Comparison of ENCODE assay signal across 15 mouse cellular contexts in genomic region chr2:137413432-137413831, GRCm38 (mm10).
DNase-seq lines count a peak whose midpoint lies in the region; ATAC-seq and TF ChIP-seq lines count a peak whose summit lies in the region.
"Had no signal": no experiment of that assay in that cellular context is flagged by ENCODE, and none has a peak within 500 bp of the region (broad histone marks: within the 10 kb centered on the region; RNA-seq: fewer than 3 reads in every experiment).

No protein-coding gene starts in this region.

- intact Hi-C loops in heart, postnatal 10 days (cut with DNase I): no loop called here

- no peak for TF ChIP-seq CTCF in heart, postnatal 0 days (IDR thresholded peaks at IDR 0.05; ENCODE audit: low read depth)

- no peak overlapping the region for H3K9ac ChIP-seq in heart, postnatal 0 days (replicated peaks; ENCODE audit: low read depth, low read length)
- no peak overlapping the region for H3K9ac ChIP-seq in intestine, embryonic 14.5 days (ENCODE audit: low read length)
- H3K9ac ChIP-seq: forebrain, embryonic 15.5 days; liver, postnatal 0 days had no signal

- DNase-seq in heart, postnatal 0 days (ENCODE audit: low spot score): no peak
- no peak for DNase-seq in heart, postnatal 10 days
- DNase-seq in ES-CJ7 (ENCODE audit: low read depth, low spot score): peak; percentile 2
- no peak for DNase-seq in intestine, embryonic 14.5 days (ENCODE audit: low spot score)
- DNase-seq in lung, postnatal 25 days (ENCODE audit: low spot score): peak; percentile 46
- DNase-seq in natural killer cell, adult 2 months (ENCODE audit: low spot score in 2 of 2): no peak
- no peak for DNase-seq in midbrain, embryonic 10.5 days (ENCODE audit: low spot score)
- DNase-seq in gastrocnemius, adult 8-10 months (ENCODE audit: low spot score in 2 of 2): no peak
- DNase-seq: cerebellum, adult 18-20 months; gastrocnemius, postnatal 14 days; liver, postnatal 0 days; midbrain, embryonic 14.5 days; thymus, postnatal 4 days had no signal

- H3K27ac ChIP-seq in heart, postnatal 0 days (ENCODE audit: low read depth): no peak overlapping the region
- no peak overlapping the region for H3K27ac ChIP-seq in intestine, embryonic 14.5 days (ENCODE audit: low read depth)
- no peak overlapping the region for H3K27ac ChIP-seq in midbrain, embryonic 10.5 days (replicated peaks)
- H3K27ac ChIP-seq: forebrain, embryonic 15.5 days; layer of hippocampus, adult 2 months had no signal

- no peaks in the 10 kb centered on the region for H3K27me3 ChIP-seq in heart, postnatal 0 days (ENCODE audit: control insufficient read depth, insufficient read depth, low read length)
- H3K27me3 ChIP-seq in intestine, embryonic 14.5 days (replicated peaks; ENCODE audit: control insufficient read depth, insufficient read depth, low read length): no peaks in the 10 kb centered on the region
- no peaks in the 10 kb centered on the region for H3K27me3 ChIP-seq in midbrain, embryonic 10.5 days (ENCODE audit: low read depth, poor library complexity, severe bottlenecking)
- H3K27me3 ChIP-seq: forebrain, embryonic 15.5 days had no signal

- no peaks in the 10 kb centered on the region for H3K36me3 ChIP-seq in heart, postnatal 0 days (replicated peaks; ENCODE audit: control insufficient read depth, insufficient read depth, low read length)
- H3K36me3 ChIP-seq in intestine, embryonic 14.5 days (ENCODE audit: control insufficient read depth, insufficient read depth, low read length): no peaks in the 10 kb centered on the region
- no peaks in the 10 kb centered on the region for H3K36me3 ChIP-seq in midbrain, embryonic 10.5 days
- H3K36me3 ChIP-seq: forebrain, embryonic 15.5 days had no signal

- no peak overlapping the region for H3K4me2 ChIP-seq in heart, postnatal 0 days (ENCODE audit: low read depth, low read length)
- H3K4me2 ChIP-seq in intestine, embryonic 14.5 days (ENCODE audit: low read length): no peak overlapping the region
- H3K4me2 ChIP-seq: forebrain, embryonic 15.5 days had no signal

- 0 out of 2 replicates have a peak, but pooled peaks have one; percentile 41 for ATAC-seq in heart, postnatal 0 days (ENCODE audit: insufficient read depth, low read depth)
- ATAC-seq in intestine, embryonic 14.5 days (replicated peaks; ENCODE audit: low FRiP score, low TSS enrichment, low read depth): peak; percentile 55; the same call in 1 of the 2 replicates
- ATAC-seq: forebrain, embryonic 15.5 days; liver, postnatal 0 days had no signal

- H3K9me3 ChIP-seq in heart, postnatal 0 days (replicated peaks; ENCODE audit: control insufficient read depth, low read length): no peaks in the 10 kb centered on the region
- H3K9me3 ChIP-seq in intestine, embryonic 14.5 days (ENCODE audit: control insufficient read depth, low read length): no peaks in the 10 kb centered on the region
- no peaks in the 10 kb centered on the region for H3K9me3 ChIP-seq in midbrain, embryonic 10.5 days (replicated peaks)
- H3K9me3 ChIP-seq: forebrain, embryonic 15.5 days had no signal

- H3K4me3 ChIP-seq in heart, postnatal 0 days (ENCODE audit: low read depth, low read length): no peak overlapping the region
- no peak overlapping the region for H3K4me3 ChIP-seq in intestine, embryonic 14.5 days (ENCODE audit: low read depth, low read length)
- H3K4me3 ChIP-seq in midbrain, embryonic 10.5 days: no peak overlapping the region
- H3K4me3 ChIP-seq: forebrain, embryonic 15.5 days; layer of hippocampus, adult 2 months had no signal

- 31% methylated on average over 3 of the region's 3 CpGs for WGBS in heart, postnatal 0 days
- WGBS in intestine, embryonic 14.5 days: 40% methylated on average over 3 of the region's 3 CpGs
- WGBS in midbrain, embryonic 10.5 days: 79% methylated on average over 3 of the region's 3 CpGs

- no peak for TF ChIP-seq EP300 in heart, postnatal 0 days (IDR thresholded peaks at IDR 0.05; ENCODE audit: low read depth)

- peaks cover 5% of the 10 kb centered on the region; the same call in 1 of the 2 replicates for H3K4me1 ChIP-seq in heart, postnatal 0 days (ENCODE audit: control insufficient read depth, insufficient read depth)
- H3K4me1 ChIP-seq in intestine, embryonic 14.5 days (replicated peaks; ENCODE audit: control insufficient read depth, insufficient read depth, low read length): no peaks in the 10 kb centered on the region
- no peaks in the 10 kb centered on the region for H3K4me1 ChIP-seq in midbrain, embryonic 10.5 days
- H3K4me1 ChIP-seq: forebrain, embryonic 15.5 days had no signal

Comparison
In these comparisons a context has a peak if more than half of its experiments do, and no peak if none do; other contexts are left out.
1. DNase-seq: peak in ES-CJ7 (single experiment) and lung, postnatal 25 days (single experiment); none in heart, postnatal 0 days (single experiment), heart, postnatal 10 days (0 of 2), intestine, embryonic 14.5 days (single experiment), natural killer cell, adult 2 months (0 of 2), midbrain, embryonic 10.5 days (single experiment) and gastrocnemius, adult 8-10 months (0 of 2).